Mouse (Mus musculus) brain, embryonic 14.5 days (tissue): Measurements from ENCODE around the gene Ercc6l2. TPM values are rescaled to one million over a fixed set of nuclear protein-coding genes. Genes with fewer than 3 reads are reported as not detected.

Experiments used
- DNase-seq: peaks from one replicate; pipeline ENCODE4 v3.0.0-alpha.2; 2011; ENCODE audit warnings: low read depth
- CTCF ChIP-seq: fragments of 200-500 bp; IDR thresholded peaks from 2 replicates; pipeline ENCODE4 v1.5.1; 2012; ENCODE audit warnings: inconsistent platforms, mild to moderate bottlenecking, moderate library complexity, borderline replicate concordance; ENCODE audit not compliant: insufficient read depth, insufficient read length; ENCODE audit errors: extremely low read depth
- POLR2A ChIP-seq: fragments of 200-500 bp; IDR thresholded peaks from 2 replicates; pipeline ENCODE4 v1.6.1; 2012; ENCODE audit warnings: mild to moderate bottlenecking, inconsistent platforms, borderline replicate concordance; ENCODE audit not compliant: poor library complexity, insufficient read depth, insufficient read length, severe bottlenecking; ENCODE audit errors: extremely low read depth
- polyA plus RNA-seq: library from polyadenylated mRNA; depleted of rRNA; stranded (reverse); fragments of >200 nt; gene quantifications from 2 replicates; pipeline ENCODE4 v1.2.3, GENCODE M21; 2012; rRNA removed

Gene Ercc6l2
- polyA plus RNA-seq = 12.9 and 17.5 TPM in 2 replicates

DNA sequence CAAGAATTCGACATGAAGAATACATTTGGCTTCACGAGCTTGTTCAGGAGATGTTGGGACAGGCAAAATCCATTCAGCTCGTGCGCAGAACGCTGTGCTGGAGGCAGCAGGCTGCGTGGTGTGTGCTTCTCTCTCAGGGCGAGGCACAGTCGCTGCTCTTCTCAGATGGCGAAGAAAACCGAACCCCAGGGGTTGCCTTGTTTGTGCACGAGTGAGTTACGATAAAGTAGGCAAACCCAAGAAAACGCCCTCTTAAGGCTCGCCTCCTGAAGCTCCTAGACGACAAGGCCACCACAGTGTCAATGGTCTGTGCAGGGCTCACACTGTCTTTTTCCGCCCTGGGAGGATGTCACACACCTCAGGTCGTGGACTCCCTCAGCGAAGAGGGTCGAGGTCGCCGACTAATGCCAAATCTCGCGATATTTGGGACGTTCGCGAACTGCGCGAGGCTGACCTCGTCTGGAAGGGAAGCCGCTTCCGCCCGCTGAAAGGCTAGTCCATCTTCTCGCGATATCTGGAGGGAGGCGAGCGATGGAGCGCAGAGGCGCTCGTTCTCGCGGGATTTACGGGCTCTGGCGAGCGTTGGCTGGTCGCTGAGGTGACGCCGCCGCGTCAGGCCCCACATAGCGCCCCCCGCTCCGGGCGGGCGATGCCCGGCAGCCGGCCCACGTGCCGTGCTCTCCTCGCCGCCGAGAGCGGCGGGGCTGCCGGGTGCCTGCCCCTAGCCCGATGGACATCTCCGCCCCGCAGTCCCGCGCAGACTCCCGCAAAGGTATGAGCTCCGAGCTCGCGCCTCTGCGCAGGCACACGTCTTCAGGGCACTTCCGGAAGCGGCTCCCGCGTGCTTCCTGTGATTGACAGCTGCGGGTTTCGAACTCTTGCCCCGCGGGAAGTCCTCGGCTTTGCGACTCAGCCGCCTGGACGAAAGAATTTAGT lies at the start of gene Ercc6l2:
Gene Ercc6l2 (plus strand): TSS at position 495 of the 936 bp plus-strand sequence.
- DNase-seq = peak; percentile 99
- TF ChIP-seq CTCF (no peak), POLR2A (peak; percentile 85)

GRCm38 (mm10) chr13:63766065-63766464 lies 49.0 kb upstream of the Ercc6l2 start:
- DNase-seq = no peak
- TF ChIP-seq CTCF (no peak), POLR2A (no peak)

- DNase-seq = no peak
Measured at GRCm38 (mm10) chr13:63771009-63771408, 44.0 kb upstream of the Ercc6l2 start.

DNA sequence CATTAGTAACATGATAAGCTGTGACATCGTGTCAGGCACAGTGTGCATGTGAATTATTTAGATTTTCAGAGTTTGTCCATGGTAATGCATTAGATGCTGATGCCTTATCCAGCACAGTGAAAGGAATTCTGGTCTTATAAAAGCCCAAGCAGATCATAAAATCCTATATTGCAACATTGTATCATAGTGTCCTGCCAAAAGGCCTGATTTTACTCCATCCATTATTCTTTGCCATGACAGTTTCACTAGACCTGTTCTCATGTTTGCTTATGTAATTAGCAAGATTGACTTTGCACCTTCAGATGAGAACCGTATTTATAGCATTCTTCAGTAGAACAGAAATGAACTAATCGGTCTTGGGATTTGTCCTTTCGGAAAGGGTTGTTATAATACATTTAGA lies 36.1 kb upstream of the Ercc6l2 start:
- TF ChIP-seq CTCF (no peak), POLR2A (no peak)

More at GRCm38 (mm10) chr13:63771009-63771408, 44.0 kb upstream of the Ercc6l2 start:
- TF ChIP-seq POLR2A (no peak), CTCF (no peak)

DNA sequence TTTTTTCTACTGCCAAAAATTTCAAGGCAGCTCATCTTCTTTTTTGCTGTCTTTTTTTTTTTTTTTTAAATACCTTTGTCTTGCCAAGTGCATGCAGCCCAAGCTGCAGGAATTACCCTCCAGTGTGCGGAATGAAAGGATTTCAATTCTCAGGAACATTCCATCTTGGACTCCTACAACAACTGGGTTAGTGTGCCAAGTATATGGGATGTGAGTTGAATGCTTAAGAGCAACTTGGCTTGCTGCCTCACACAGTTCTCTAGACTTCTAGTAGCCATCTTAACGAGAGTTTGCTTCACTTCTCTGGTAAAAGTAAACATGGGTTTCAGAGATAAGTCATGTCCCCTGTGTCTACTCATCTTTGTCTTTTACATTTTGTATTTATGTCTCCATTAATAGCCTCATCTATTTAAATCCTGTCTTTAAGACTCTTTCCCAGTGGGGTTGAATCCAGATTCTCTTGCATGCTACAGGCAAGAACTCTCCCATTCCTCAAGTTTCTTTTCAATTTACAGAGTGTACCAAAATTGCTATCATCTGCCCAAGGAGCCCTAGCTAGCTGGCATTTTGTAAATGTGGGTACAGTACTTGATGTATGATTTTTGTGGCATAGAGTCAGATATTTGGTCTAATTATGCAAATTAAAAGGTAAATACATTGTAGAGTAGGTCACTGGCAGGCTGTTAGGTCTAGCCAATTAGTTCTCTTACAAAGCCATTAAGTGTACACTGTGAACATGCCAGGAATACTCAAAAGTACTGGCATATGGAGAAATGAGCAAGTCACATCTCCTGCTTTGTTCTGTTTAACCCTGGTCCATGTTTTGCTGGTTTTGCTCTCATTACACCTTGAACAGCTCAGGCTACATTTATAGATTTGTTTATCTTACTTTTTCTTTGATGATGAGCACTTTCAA lies 35.4 kb upstream of the Ercc6l2 start:
- peak; percentile 95 for DNase-seq
- TF ChIP-seq POLR2A (no peak), CTCF (no peak)

More for the DNA sequence above, 36.1 kb upstream of the Ercc6l2 start:
- no peak for DNase-seq

DNA sequence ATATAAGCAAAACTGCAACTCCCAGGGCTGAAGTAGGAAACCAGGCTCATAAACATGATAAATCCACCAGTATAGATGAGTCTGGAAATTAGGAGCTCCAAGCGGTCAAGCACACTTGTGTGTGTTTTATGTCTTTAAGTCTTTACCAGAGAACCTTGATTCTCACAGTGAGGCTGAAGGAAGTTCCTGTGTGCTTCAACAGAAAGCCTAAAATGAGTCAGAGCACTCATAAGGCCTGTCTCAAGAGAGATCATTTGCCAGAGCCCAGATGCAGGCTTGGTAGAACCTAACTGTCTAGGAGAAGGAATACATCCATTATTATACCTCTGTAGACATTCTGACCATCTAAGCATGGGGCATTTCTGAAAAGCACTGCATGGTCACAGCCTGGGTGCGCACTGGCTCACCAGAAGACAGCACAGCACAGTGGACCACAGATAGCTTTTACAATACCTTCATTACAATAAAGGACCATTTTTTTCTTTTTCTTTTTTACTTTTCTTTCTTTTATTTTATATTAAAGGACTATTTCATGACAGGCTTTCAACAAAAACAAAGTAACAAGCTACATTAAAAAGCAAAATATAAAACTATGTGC lies 22.7 kb upstream of the Ercc6l2 start:
- DNase-seq = no peak
- no peak for TF ChIP-seq CTCF
- no peak for TF ChIP-seq POLR2A

GRCm38 (mm10) chr13:63793345-63794308 lies 21.4 kb upstream of the Ercc6l2 start:
- DNase-seq = no peak
- TF ChIP-seq CTCF (no peak), POLR2A (no peak)

DNA sequence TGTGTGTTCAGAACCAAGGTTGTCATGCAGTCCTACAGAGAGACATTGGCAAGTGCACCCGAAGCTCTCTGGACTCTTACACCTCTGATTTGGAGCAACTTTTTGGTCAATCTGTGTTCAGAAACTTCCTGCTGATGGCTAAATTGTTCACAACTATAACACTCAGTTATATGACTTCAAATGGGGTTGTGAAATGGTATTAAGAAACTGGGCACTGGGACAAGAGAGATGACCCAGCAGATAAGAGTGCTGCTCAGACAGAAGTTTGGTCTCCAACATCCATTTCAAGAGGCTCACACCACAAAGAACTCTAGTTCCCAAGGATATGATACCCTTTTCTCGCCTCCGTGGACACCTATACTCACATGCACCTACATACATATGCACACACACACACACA lies 16.4 kb upstream of the Ercc6l2 start:
- DNase-seq = no peak
- TF ChIP-seq POLR2A = no peak
- no peak for TF ChIP-seq CTCF

- no peak for TF ChIP-seq CTCF
- no peak for TF ChIP-seq POLR2A
- DNase-seq = no peak
Measured at GRCm38 (mm10) chr13:63799940-63800339, 15.1 kb upstream of the Ercc6l2 start.

GRCm38 (mm10) chr13:63801289-63801688 lies 13.8 kb upstream of the Ercc6l2 start:
- peak; percentile 0 for DNase-seq
- TF ChIP-seq POLR2A (no peak), CTCF (no peak)

DNA sequence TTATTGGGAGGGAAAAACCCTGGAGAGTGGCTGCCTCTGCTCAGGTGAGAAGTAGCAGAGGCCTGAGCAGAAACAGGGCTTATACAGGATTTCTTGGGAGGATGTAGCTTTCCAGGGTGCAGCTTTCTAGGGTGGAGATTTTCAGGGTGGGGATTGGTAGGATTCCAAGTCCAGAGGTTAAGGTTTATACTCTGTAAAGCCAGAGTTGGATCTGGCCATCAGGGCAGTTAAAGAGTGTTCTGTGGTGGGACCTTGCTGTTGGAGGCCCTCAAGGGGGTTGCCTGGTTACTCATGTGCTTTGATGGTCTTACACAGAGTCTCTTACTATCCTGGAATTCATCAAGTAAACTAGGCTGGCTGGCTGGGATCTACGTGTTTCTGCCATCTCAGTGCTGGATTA lies 7.8 kb upstream of the Ercc6l2 start:
- no peak for DNase-seq
- TF ChIP-seq CTCF = no peak
- no peak for TF ChIP-seq POLR2A
